Mouse (Mus musculus) frontal cortex, postnatal 14 days (tissue): ENCODE measurements at regions not wholly inside any gene's neighbourhood (a gene's known extent, or its start where the extent isn't known, plus 50 kb on each side); places are given as distances from the start of the nearest gene placed in this dataset.
A peak's percentile ranks its signal among the peaks of the same experiment; 100 is the strongest.

Source experiments
- DNase-seq, 2 experiments: peaks; one replicate each; pipeline ENCODE4 v3.0.0; 2022; ENCODE audit warnings: low spot score in 2 of 2

DNA sequence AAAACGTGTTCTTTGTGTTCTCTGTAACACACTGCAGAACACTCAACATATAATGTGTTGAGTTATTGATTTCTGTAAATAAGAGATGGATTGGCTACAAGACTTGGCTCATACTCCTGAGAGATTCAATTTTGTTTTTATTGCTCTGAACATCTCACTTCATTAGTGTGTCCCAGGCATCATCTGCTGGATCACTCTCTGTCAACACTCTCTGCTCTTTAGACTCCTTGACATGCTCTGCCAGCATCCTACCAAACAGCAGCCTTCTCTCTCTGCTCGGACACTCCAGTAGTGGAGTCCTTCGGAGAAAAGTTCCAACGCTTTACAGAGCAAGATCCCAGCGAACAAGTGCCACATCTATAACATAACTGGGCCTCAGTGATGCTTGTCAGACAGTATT lies 235.1 kb upstream of the Lcorl start:
- DNase-seq, result no peak

GRCm38 (mm10) chr5:46086885-46087284 lies 229.5 kb upstream of the Lcorl start:
- DNase-seq, result no peak

- DNase-seq, result no peak
Measured at GRCm38 (mm10) chr5:46083293-46083692, 225.9 kb upstream of the Lcorl start.

GRCm38 (mm10) chr5:46073744-46074143 lies 216.3 kb upstream of the Lcorl start:
- DNase-seq, result no peak

- DNase-seq, result no peak
Measured at GRCm38 (mm10) chr5:46073136-46073535, 215.7 kb upstream of the Lcorl start.

- no peak for DNase-seq
Measured at GRCm38 (mm10) chr5:46059910-46060309, 202.5 kb upstream of the Lcorl start.

- DNase-seq, result no peak
Measured at GRCm38 (mm10) chr5:46054850-46055249, 197.4 kb upstream of the Lcorl start.

DNA sequence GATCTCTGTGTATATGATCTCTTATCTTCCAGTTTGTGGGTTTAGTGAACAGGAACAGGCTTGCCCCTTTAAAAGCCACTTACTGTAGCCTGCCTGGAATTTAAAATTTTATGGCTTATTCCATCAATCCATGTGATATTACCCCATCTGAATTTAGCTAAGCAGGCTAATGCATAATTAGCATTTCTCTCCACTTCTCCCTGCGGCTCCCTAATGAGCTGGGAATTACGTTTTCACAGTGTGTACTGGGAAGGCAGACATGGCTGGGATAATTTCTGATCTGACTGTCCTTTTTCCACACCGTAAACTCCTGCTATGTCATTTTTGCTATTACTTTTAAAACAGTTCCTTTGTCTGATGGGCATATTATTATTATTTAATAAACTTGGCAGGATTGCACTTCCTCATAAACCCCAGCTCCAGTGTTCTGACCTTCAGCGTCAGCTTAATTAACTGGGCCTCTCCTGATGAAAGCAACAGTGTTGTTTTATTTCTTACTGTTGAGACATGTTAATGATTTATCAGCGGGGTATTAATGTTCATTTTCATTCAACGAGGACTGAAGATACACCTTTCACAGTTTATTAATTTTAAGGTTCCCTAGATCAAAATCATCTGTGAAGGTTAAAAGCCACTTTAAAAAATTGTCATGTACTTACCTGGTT lies 185.4 kb upstream of the Lcorl start:
- no peak for DNase-seq

GRCm38 (mm10) chr5:46033008-46033676 lies 175.7 kb upstream of the Lcorl start:
- no peak for DNase-seq

DNA sequence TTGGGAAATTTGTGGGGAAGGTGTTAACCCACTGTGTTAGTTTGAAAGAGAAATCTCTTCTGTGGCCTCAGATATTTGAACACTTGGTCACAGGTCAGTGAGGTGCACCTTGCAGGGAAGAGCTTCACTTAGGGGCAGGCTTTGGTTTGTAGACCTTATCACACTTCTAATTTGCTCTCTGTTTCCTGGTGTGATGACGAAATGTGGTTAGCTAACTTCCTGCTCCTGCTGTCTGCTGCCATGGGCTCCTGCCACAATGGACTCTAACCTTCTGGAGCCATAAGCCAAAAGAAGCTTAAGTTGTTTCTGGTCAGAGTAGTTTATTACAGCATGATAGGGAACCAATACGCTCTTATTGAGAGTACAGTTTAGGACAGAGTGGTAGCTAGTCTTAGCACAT lies 174.8 kb upstream of the Lcorl start:
- no peak for DNase-seq

DNA sequence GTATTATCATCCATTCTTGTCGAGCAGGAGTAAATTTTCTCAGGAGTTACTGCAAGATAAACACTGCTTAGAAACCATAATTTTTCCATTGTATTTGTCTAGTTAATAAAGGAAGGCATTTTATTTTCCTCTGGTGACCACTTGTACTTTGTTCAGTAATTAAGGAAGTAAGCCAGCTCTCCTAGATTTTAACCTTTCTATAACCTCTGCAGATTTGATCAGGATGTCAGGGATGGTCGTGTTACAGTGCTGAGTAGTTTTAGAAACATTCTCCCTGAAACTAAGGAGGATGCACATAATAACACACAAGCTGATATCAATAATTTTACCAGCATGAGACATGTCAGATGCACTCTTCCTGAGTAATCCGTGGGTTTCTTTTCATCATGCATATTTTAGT lies 166.7 kb upstream of the Lcorl start:
- no peak for DNase-seq

DNA sequence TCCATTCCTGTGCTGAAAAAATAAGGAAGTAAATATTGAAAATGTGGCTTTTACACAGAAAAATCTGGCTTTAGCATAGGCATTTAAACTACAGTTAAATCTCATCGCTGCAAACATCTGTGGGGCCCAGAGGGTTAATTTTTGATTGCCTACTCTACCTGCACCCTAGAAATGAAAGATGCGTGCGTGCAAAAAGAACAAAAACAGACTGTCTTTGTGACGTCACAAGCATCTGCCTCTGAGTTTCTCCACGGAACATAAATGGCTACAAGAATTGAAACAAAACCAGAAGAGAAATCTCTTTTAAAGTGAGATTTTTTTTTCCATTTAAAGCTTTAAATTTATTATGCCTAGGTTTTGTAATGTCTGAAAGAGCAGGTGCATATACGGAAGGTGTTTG lies 166.0 kb upstream of the Lcorl start:
- no peak for DNase-seq

DNA sequence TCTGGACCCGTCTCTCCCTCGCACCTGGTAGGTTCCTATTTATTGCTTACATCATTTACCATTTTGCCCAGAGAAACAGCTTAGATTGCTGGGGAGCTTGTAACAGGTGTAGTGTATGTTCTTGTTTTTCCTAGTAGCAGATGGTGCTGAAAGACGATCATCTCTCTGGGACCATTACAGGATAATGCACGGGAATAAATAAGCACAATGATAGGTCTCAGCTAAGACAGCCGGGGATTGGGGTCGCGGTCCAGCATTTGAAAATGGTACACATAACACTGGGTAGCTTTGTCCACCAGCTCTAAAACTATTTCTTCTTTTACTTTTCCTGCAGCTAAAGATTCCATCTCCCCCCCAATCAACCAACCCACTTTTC lies 164.6 kb upstream of the Lcorl start:
- no peak for DNase-seq

DNA sequence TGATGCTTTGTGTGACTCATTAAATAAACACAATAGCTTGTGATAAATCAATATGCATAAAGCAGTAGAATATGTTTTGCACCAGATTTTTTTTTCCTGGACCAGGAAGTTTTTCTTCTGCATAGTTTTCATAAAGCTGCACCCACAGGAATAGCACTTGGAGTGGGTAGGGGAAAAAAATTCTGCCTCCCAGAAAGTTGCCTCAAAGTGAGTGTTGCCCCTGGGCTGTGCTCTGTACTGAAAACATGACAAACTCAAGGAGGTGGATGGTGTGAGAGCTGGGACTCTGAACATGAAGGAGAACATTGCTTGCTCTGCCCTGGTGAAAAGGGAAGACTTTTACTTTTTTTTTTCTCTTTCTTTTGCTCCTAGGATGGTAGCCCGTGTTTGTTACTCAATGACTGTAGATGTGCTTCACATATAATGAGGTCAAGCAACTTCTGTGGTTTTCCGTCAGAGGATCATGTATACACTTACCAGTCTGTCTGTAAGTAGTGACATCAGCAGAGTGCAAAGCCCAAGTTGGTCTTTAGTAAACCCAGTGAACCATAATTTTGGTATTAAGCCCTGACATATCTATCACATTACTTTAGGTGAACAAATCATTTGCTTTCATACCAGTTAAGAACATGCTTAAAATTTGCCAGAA lies 164.1 kb upstream of the Lcorl start:
- no peak for DNase-seq

DNA sequence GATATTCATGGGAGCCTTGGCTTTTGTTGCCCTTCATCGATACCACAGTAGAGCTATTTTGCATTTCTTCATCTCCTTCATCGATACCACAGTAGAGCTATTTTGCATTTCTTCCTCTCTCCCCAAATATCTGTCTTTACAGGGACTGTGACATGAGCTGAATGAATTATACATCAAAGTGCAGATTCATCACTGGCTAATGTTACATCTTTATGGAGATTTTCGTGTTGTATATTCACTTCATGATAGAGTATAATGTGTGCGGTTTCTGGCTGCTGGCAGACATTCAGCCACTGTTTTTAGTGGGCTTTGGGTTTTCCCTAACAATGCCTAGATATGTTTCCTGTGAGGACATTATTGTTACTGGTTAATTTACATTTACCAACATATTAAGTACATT lies 162.8 kb upstream of the Lcorl start:
- no peak for DNase-seq

DNA sequence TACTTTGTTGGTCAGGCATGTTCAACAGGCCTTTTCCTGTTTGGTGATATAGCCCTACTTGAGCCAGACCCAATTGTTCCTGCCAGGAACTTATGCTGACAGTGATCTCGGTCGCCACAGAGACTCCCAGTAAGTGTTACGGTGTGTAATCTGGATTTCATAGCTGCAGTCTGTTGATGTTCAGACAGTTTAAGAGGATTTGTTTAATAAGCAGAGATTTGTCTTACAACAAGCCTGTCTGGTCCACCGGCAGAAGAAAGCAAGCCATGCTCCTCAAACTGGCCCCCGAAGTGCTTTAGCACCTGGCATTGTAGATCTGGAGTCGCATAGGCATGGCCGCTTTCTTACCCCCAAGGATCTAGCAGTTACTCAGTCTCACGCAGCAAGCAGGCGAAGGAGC lies 150.0 kb upstream of the Lcorl start:
- DNase-seq, result no peak

DNA sequence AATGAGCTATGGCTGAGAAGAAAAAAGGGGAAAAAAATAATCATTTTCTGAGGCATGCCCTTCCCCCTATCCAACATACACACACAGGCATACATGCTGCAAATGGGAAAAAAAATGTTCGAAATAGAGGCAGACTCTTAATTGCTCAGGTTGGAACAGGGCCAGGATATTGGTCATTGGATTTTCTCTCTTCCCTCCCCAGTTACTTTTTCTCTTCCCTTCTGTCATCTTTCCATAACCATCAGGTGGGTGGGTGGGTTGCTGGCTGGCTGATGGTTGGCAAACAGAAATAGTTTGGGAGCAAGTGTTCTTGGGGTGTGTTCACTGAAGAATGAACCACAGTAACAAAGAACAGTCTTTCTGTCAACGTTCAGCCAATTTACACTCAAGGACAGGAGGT lies 149.3 kb upstream of the Lcorl start:
- no peak for DNase-seq

GRCm38 (mm10) chr5:46006228-46006627 lies 148.8 kb upstream of the Lcorl start:
- no peak for DNase-seq

GRCm38 (mm10) chr5:46005631-46006030 lies 148.2 kb upstream of the Lcorl start:
- no peak for DNase-seq

GRCm38 (mm10) chr5:46002011-46002410 lies 144.6 kb upstream of the Lcorl start:
- DNase-seq, result no peak

- DNase-seq, result no peak
Measured at GRCm38 (mm10) chr5:45957766-45958165, 100.4 kb upstream of the Lcorl start.

- peak; percentile 4 to 6 for DNase-seq
Measured at GRCm38 (mm10) chr5:45943970-45944369, 86.6 kb upstream of the Lcorl start.

DNA sequence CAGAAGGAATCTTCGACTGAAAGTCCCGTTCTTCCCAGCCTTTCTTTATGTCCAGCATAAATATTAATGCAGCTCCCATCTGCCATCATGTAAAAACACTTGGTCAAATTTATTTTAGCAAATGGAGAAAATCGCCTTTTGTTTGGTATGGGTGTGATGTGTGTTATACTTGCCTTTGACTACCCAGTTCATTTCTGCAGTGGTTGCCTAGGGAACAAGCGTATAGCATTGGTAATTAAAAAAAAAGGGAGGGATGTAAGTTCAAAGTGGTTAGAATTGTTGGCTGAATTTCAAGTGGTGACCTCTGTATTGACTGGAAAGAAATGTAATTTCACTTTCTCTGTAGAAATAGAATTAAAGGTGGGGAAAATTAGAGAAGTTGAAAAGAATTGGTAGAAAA lies 75.6 kb upstream of the Lcorl start:
- no peak for DNase-seq
